Mouse (Mus musculus) adrenal gland, postnatal 10 days (tissue): Measurements from ENCODE around the gene Fam71e2. TPM values are rescaled to one million over a fixed set of nuclear protein-coding genes. Genes with fewer than 3 reads are reported as not detected.

Source experiments
- DNase-seq: peaks from one replicate; pipeline ENCODE4 v3.0.0; 2021; ENCODE audit warnings: mixed read lengths
- total RNA-seq, 2 experiments: library from RNA; stranded (reverse); gene quantifications; 2 replicates each; pipeline ENCODE4 v1.2.3; 2021

The Fam71e2 gene
- total RNA-seq, 2 experiments from 2014 or later = not detected

DNA sequence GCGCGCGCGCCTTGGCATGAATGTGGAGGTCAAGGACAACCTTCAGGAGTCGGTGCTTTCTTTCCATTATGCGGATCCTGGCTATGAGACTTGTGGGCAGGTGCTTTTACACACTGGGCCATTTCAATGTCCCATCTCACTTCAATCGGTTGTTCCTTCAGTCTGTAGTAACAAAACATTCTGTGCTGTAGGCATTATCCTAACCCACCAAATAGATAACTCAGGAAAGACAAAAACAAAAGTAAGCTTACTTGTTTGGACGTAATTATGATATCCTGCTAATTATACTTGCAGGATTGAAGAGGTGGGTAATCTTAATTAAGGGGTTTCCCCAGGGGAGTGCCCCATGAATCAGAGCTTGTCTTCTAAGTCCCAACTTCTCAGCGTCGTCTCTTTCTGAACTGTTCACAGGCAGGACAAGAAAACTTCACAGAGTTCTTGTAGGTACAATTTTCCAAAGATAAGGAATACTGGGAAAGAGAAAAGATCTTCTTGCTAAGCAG, 32.0 kb downstream of the Fam71e2 start:
- peak; percentile 22 for DNase-seq

DNA sequence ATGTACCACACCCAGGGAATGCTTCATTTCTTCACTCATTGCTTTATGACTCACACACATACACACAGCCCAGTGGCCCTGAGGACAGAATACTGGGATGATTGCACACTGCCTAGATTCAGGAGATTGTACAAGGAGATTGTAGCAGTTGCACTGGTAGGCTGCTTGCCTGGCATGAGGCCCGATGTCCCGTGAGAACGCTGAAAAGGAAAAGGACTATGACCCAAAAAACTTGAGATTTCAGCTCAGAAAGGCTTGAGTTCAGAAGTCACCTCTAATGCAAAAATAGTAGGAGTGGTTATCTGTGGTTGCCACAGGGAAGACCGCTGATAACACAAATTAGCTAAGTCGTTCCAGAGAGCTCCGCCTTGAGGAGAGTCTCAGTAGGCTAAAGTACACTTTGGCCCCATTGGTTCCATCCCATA, 38.1 kb downstream of the Fam71e2 start:
- DNase-seq = peak; percentile 46

DNA sequence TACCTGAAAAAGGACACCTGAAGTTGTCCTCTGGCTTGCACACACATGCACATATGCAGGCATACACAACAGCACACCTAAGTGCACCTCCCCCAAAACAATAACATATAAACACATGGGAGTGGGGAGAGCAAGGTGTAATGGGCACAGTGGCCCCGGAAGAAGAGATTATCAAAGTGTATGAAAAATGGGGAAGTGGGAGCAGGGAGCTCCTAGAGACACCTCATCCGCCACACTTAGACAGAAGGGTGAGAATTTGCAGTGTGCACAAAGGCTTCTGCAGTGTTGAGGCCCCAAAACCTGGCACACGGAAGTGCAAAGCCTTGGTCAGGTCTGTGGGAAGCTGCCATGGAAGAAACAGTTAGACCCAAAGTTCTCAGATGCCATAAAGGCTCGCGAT, 40.0 kb downstream of the Fam71e2 start:
- no peak for DNase-seq

DNA sequence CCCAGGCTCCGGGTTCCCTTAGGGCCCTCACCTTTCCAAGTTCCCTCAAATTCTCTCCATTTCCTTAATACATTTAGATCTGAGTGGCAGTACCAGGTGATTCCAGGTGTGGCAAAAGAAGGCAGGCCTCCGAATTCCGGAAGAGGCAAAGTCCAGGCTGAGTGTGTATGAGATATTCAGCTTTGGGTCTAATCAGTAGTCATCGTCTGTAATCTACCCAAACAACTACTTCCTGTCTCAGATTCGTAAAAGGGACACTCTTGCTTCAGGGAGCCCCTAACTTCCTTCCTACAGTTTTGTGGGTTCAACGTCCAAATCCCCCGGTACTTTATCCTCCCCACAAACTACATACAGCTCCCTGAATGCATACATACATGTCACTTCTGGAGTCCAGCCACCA, 45.9 kb downstream of the Fam71e2 start, which contains the start of gene Tmem150b:
Gene Tmem150b, minus strand, starts transcription at position 81 of the 400 bp plus-strand sequence.
- DNase-seq = no peak

DNA sequence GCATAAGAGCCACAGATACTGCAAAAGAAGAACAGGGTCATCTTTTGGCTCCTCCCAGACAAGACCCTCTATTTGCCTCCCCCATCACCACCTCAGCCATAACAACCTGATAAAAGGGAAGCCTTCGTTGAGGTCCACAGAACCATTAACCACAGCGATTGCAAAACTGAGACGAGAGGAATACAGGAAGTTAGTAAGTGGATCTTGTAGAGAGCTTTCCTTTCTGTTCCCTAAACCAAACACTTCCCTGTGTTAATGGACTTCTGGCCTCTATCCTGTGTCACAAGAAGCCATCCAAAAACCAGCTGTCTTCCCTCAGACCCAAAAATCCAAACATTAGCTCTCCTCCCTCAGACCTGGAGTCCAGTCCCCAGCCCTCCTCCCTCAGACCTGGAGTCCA, 46.7 kb downstream of the Fam71e2 start:
- DNase-seq = no peak

DNA sequence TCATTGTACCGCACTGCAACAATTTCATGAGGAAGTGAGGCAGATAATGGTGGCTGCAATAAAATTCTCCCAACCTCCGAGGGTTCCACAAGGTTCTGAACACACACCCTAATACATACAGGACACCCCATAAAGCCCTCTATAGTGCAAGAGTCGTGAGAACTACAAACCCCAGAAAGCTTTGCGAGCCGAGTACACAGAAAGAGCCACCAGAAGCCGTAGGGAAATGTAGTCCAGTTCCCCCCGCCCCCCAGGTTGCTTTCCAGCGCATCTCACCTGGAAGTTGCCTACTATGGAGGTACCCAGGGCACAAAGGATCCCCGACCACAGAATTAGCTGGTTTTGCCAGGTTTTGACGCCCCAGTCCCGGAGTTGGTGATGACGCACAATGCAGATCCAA, 47.6 kb downstream of the Fam71e2 start:
- peak; percentile 38 for DNase-seq

DNA sequence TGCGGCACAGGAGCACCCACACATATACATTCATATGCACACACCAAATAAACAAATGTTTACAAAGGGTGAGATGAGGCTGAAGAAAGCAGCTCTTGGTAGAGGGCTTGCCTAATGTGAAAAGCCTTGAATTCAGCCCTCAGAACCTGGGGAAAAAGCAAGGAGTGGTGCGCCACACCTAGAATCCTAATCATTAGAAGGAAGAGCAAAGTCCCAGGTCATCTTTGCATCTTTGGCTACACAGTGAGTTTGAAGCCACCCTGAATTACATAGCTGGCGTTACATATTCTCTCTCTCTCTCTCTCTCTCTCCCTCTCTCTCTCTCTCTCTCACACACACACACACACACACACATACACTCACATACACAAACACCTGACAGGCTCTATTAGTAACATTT, 51.8 kb downstream of the Fam71e2 start:
- no peak for DNase-seq

DNA sequence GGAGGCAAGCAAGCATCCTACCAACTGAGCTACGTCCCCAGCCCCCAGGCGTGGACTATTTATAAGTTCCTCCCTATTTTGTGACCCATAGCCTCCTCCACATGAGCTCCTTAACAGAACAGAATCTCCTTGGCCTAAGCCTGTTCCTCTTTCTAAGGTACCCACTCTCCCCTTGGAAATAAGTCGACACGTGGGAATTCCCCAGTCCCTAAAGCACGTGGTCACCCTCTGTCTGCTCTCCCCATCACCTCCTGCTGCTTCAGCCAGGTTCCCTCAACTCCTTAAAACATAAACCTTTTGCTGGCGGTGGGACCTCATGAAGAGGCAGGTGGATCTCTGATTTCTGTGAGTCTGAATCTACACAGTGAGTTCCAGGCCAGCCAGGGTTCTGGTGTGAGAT, 54.1 kb downstream of the Fam71e2 start:
- no peak for DNase-seq

DNA sequence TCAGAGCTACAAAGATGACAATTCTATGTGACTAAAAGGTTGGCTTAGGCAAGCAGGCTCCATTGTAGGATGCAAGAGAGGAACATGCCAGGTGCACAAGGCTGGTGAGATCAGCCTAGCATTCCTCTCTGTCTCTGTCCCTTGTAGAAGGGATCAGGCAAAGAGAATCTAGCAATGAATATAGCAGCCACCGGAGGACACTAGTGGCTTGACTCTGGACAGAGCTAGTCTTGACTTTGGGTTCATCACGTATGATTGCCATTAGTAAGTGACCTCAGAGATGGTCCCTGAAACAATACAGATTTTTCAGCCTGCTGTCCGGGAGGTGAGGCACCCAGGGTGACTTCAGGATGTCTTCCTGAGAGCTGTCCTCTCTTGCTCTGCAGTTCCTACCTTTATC, 58.5 kb downstream of the Fam71e2 start:
- DNase-seq = no peak

DNA sequence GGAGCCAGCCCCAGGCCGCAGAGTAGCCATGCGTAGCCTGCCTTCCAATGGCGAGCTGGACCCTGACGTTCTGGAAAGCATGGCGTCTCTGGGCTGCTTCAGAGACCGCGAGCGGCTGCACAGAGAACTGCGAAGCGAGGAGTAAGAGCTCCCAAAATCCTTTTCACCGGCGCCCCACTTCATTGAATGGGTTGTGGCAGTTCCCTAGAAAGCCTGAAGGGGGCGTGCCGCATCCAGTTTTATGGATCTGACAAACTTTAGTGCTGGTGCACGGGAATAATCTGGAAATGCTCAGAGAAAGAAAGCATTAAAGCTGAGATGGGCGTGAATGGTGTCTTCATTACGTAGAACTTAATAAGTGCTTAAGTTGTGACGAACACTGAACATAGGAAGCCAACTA, 66.0 kb downstream of the Fam71e2 start:
- peak; percentile 68 for DNase-seq

Other genes with a start within 250 kb of the Fam71e2 start
- 1 to 10 TPM in 1 of 2 experiments, under 1 TPM in 1; 0.78 to 1.3 TPM for gene Tnni3, start 247.1 kb downstream of the Fam71e2 start, total RNA-seq
- gene Dnaaf3, start 238.8 kb downstream of the Fam71e2 start, total RNA-seq = 1 to 10 TPM in 1 of 2 experiments, under 1 TPM in 1; 0.60 to 1.1 TPM
- 10 to 100 TPM in 1 of 2 experiments, 1 to 10 TPM in 1; 9.5 to 12.7 TPM for gene Syt5, start 223.8 kb downstream of the Fam71e2 start, total RNA-seq
- gene Ptprh, start 167.3 kb downstream of the Fam71e2 start, total RNA-seq = not detected
- gene Tmem86b, start 139.9 kb downstream of the Fam71e2 start, total RNA-seq = 10 to 100 TPM; 12.7 to 14.7 TPM
- gene Ppp6r1, start 112.3 kb downstream of the Fam71e2 start, total RNA-seq = 10 to 100 TPM; 74.0 to 83.3 TPM
- 10 to 100 TPM; 36.1 to 36.7 TPM for gene Hspbp1, start 86.2 kb downstream of the Fam71e2 start, total RNA-seq
- gene Brsk1, start 80.7 kb downstream of the Fam71e2 start, total RNA-seq = 10 to 100 TPM in 1 of 2 experiments, 1 to 10 TPM in 1; 7.5 to 11.8 TPM
- gene Tmem150b, start 46.1 kb downstream of the Fam71e2 start, total RNA-seq = under 1 TPM; 0.21 to 0.27 TPM
- gene Kmt5c, start 31.2 kb downstream of the Fam71e2 start, total RNA-seq = 10 to 100 TPM; 54.5 to 98.2 TPM
- 10 to 100 TPM; 28.5 to 39.2 TPM for gene Cox6b2, start 18.2 kb downstream of the Fam71e2 start, total RNA-seq
- under 1 TPM; 0.12 to 0.18 TPM for gene Il11, start 11.6 kb upstream of the Fam71e2 start, total RNA-seq
- gene Tmem190, start 11.6 kb upstream of the Fam71e2 start, total RNA-seq = not detected
- gene Tmem238, start 18.4 kb upstream of the Fam71e2 start, total RNA-seq = 10 to 100 TPM; 10.4 to 11.3 TPM
- 1,000 to 10,000 TPM; 1,057 to 1,113 TPM for gene Rpl28, start 21.6 kb upstream of the Fam71e2 start, total RNA-seq
- gene Ube2s, start 41.3 kb upstream of the Fam71e2 start, total RNA-seq = 100 to 1,000 TPM; 122 to 126 TPM
- 1 to 10 TPM; 1.3 to 3.1 TPM for gene Shisa7, start 73.4 kb upstream of the Fam71e2 start, total RNA-seq
- gene Isoc2b, start 99.0 kb upstream of the Fam71e2 start, total RNA-seq = 10 to 100 TPM in 1 of 2 experiments, 1 to 10 TPM in 1; 6.8 to 13.3 TPM
- gene Isoc2a, start 105.9 kb upstream of the Fam71e2 start, total RNA-seq = 10 to 100 TPM; 52.8 to 56.8 TPM
- gene Gm36210, start 135.2 kb upstream of the Fam71e2 start, total RNA-seq = not detected
- gene Zfp628, start 143.9 kb upstream of the Fam71e2 start, total RNA-seq = 10 to 100 TPM; 14.7 to 16.4 TPM
- gene Nat14, start 150.7 kb upstream of the Fam71e2 start, total RNA-seq = 1 to 10 TPM; 5.5 to 8.5 TPM
- gene Ssc5d, start 154.5 kb upstream of the Fam71e2 start, total RNA-seq = 1 to 10 TPM; 5.9 to 6.9 TPM
- gene Sbk2, start 193.1 kb upstream of the Fam71e2 start, total RNA-seq = 1 to 10 TPM; 1.6 to 3.1 TPM
- under 1 TPM; 0.24 to 0.30 TPM for gene Sbk3, start 199.9 kb upstream of the Fam71e2 start, total RNA-seq
- gene Zfp579, start 224.9 kb upstream of the Fam71e2 start, total RNA-seq = 10 to 100 TPM; 16.0 to 19.9 TPM
- gene Zfp524, start 243.1 kb upstream of the Fam71e2 start, total RNA-seq = 10 to 100 TPM; 12.6 to 13.2 TPM
- 10 to 100 TPM; 24.4 to 27.7 TPM for gene Fiz1, start 243.4 kb upstream of the Fam71e2 start, total RNA-seq
- not detected for gene Gm44973, start 244.2 kb upstream of the Fam71e2 start, total RNA-seq
- gene Zfp865, start 249.1 kb upstream of the Fam71e2 start, total RNA-seq = 10 to 100 TPM; 22.9 to 30.0 TPM
- 1 to 10 TPM; 2.1 to 2.6 TPM for gene Ccdc106, start 249.3 kb upstream of the Fam71e2 start, total RNA-seq